Mouse (Mus musculus): ENCODE results near the gene Pcnt.

DNA sequence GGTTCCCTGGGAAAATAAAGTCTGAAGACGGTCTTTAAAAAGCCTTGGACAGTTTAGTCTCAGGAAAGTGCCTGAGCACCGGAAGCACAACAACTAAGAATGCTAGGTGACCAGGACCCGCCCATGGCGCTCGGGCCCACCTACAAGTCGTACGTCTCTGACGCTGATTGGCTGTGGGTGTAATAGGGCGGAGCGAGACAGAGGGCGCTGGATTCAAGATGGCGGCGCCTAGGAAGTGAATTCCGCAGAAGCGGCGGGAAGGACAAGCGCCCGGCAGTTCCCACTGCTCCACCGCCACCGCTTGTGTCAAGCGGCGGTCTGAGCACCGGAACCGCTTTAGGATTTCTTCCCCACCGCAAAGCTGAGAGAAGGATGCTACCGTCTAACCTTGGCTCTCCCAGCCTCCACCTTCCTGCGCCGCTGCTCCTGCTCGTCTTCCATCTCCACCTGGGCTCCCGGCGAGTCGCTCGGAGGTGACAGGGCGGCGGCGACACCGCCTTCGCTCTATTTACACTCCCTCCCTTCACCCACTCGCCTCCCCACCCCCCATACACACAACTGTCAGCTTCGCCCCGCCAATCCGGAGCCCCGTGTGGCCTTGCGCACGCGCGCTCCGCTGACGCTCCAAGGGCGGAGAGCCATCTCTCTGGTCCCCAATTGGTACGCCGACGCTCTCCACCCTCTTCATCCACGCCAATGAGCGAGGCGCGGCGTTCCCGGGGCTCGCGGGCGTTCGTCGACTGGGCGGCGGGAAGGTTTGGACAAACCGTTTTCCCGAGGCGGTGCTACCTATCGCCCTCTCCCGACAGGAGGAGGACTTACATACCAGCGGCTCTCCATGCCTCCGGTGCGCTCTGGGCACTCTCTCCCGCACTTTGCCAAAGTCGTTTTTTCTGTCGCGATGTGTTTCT is at the start of gene Pcnt:
- TF ChIP-seq CTCF (IDR thresholded peaks at IDR 0.05; ENCODE audit: low read depth, low read length) (peak; percentile 86), POLR2A (IDR thresholded peaks at IDR 0.05; ENCODE audit: extremely low read depth, insufficient read depth, low read length) (0 out of 2 replicates have a peak, but pooled peaks have one; percentile 69)

All from liver, adult 2 months (tissue).